Mouse (Mus musculus) spleen, adult 12 weeks (tissue): ENCODE data around the gene P2ry13.

ENCODE experiments used
- DNase-seq: peaks from one replicate; pipeline ENCODE4 v3.0.0; 2022; ENCODE audit warnings: low spot score

P2ry13 gene

GRCm38 (mm10) chr3:59197329-59197948 lies 13.2 kb downstream of the P2ry13 start:
- DNase-seq = no peak

GRCm38 (mm10) chr3:59194938-59195337 lies 15.7 kb downstream of the P2ry13 start, which contains the start of gene Gpr87:
Gpr87 (minus strand) TSS chr3:59195104.
- DNase-seq = no peak

- DNase-seq = no peak
Measured at GRCm38 (mm10) chr3:59194099-59194498, 16.6 kb downstream of the P2ry13 start.

- DNase-seq = no peak
Measured at GRCm38 (mm10) chr3:59191674-59192073, 19.0 kb downstream of the P2ry13 start.

- DNase-seq = no peak
Measured at GRCm38 (mm10) chr3:59187336-59187735, 23.3 kb downstream of the P2ry13 start.

- no peak for DNase-seq
Measured at GRCm38 (mm10) chr3:59185662-59186061, 25.0 kb downstream of the P2ry13 start.

GRCm38 (mm10) chr3:59182129-59182528 lies 28.6 kb downstream of the P2ry13 start:
- no peak for DNase-seq

- no peak for DNase-seq
Measured at GRCm38 (mm10) chr3:59181134-59181533, 29.5 kb downstream of the P2ry13 start.

- no peak for DNase-seq
Measured at GRCm38 (mm10) chr3:59176871-59177270, 33.8 kb downstream of the P2ry13 start.

- DNase-seq = no peak
Measured at GRCm38 (mm10) chr3:59175234-59175633, 35.4 kb downstream of the P2ry13 start.

GRCm38 (mm10) chr3:59174426-59175154 lies 36.1 kb downstream of the P2ry13 start:
- no peak for DNase-seq

- no peak for DNase-seq
Measured at GRCm38 (mm10) chr3:59169921-59170627, 40.6 kb downstream of the P2ry13 start.

- no peak for DNase-seq
Measured at GRCm38 (mm10) chr3:59169215-59169614, 41.5 kb downstream of the P2ry13 start.

GRCm38 (mm10) chr3:59168476-59168875 lies 42.2 kb downstream of the P2ry13 start:
- no peak for DNase-seq

GRCm38 (mm10) chr3:59167417-59168054 lies 43.1 kb downstream of the P2ry13 start:
- no peak for DNase-seq

GRCm38 (mm10) chr3:59160465-59160864 lies 50.2 kb downstream of the P2ry13 start:
- DNase-seq = no peak
